Mouse (Mus musculus) hindbrain, embryonic 13.5 days (tissue): ENCODE data around the gene Kcna6. TPM values are rescaled to one million over a fixed set of nuclear protein-coding genes. Genes with fewer than 3 reads are reported as not detected.

ENCODE experiments used
- ATAC-seq: fragments of 200-750 bp; cut with Nextera tagmentation; 2 replicates; pipeline ENCODE4 v1.8.0; 2017; ENCODE audit warnings: moderate TSS enrichment; ENCODE audit not compliant: low FRiP score
- H3K27ac ChIP-seq: fragments of 300-500 bp; sonication (generic); 2 replicates; pipeline ENCODE4 v1.5.1; 2015; ENCODE audit warnings: inconsistent platforms, mild to moderate bottlenecking, moderate library complexity
- H3K27me3 ChIP-seq: fragments of 300-500 bp; sonication (generic); 2 replicates; pipeline ENCODE4 v1.6.1; 2015; ENCODE audit warnings: mild to moderate bottlenecking, inconsistent platforms
- H3K36me3 ChIP-seq: fragments of 300-500 bp; sonication (generic); 2 replicates; pipeline ENCODE4 v1.6.1; 2015; ENCODE audit warnings: mild to moderate bottlenecking, inconsistent platforms
- H3K4me1 ChIP-seq: fragments of 300-500 bp; sonication (generic); replicated peaks from 2 replicates; pipeline ENCODE4 v1.6.1; 2015; ENCODE audit warnings: inconsistent platforms
- H3K4me2 ChIP-seq: fragments of 300-500 bp; sonication (generic); 2 replicates; pipeline ENCODE4 v1.6.1; 2015; ENCODE audit warnings: inconsistent platforms, mild to moderate bottlenecking, moderate library complexity
- H3K4me3 ChIP-seq: fragments of 300-500 bp; sonication (generic); 2 replicates; pipeline ENCODE4 v1.5.1; 2015; ENCODE audit warnings: mild to moderate bottlenecking, inconsistent platforms
- H3K9ac ChIP-seq: fragments of 300-500 bp; sonication (generic); 2 replicates; pipeline ENCODE4 v1.6.1; 2015; ENCODE audit warnings: mild to moderate bottlenecking, inconsistent platforms
- H3K9me3 ChIP-seq: fragments of 300-500 bp; sonication (generic); 2 replicates; pipeline ENCODE4 v1.6.1; 2016; ENCODE audit warnings: inconsistent platforms
- WGBS: fragments of 180-500 bp; shearing (Covaris S2); methylation state at CpG from one replicate; pipeline ENCODE4 v1.1.7; 2015; 5-methylcytosine and 5-hydroxymethylcytosine counted together
- polyA plus RNA-seq: library from polyadenylated mRNA; unstranded; fragments of >200 nt; fragmentation: Nextera tagmentation; extraction: Ambion mirVana; gene quantifications from 2 replicates; pipeline ENCODE4 v1.2.1, GENCODE M21; 2015

Kcna6 gene
- polyA plus RNA-seq, 1 experiment from 2014 or later: 9.7 TPM

DNA sequence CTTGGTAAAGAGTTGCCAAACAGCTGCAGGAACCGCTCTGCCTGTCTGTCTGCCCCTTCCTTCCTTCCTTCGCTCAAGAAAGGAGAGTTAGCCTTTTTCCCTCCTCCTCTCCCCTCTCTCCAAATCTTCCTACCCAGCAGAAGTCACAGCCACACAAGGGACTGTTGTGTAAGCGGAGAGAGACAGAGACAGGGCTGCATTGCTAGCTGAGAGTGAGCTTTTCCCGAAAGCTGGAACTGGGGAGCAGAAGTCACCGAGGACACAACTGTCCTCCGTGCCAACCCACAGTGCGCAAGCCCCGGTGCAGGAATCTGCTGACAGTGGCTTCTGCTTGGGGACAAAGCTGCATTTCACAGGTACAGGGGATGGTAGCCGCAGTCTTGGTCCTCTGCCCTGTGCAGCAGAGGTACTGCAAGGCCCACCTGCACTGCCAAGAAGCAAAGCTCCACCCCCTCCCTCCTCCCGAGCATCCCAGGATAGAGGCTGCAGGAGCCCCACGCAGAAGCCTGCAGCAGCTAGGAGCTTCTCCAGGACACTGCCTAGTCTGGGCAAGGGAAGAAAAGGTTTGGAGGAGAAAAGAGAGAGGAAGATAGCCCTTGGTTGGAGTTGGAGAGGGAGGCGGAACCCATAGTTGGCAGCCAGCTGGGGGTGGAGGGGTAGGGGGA lies 21.9 kb downstream of the Kcna6 start:
- no peak overlapping the region for H3K27ac ChIP-seq
- ATAC-seq: no peak
- 73% methylated on average over 12 of the region's 12 CpGs for whole genome bisulfite sequencing

GRCm38 (mm10) chr6:126712531-126712930 lies 27.9 kb downstream of the Kcna6 start:
- 85% methylated on average over 6 of the region's 6 CpGs for WGBS
- Histone ChIP-seq H3K4me2 (no peak overlapping the region), H3K27me3 (no peaks in the 10 kb centered on the region), H3K9ac (no peak overlapping the region), H3K27ac (no peak overlapping the region), H3K9me3 (no peaks in the 10 kb centered on the region), H3K4me1 (no peaks in the 10 kb centered on the region), H3K36me3 (no peaks in the 10 kb centered on the region), H3K4me3 (no peak overlapping the region)
- no peak for ATAC-seq

More for the DNA sequence above, 21.9 kb downstream of the Kcna6 start:
- H3K36me3 ChIP-seq: no peaks in the 10 kb centered on the region
- H3K9ac ChIP-seq: no peak overlapping the region
- H3K4me3 ChIP-seq: no peak overlapping the region
- H3K27me3 ChIP-seq: 0 out of 2 replicates have a peak, but pooled peaks cover 8% of the 10 kb centered on the region
- H3K4me2 ChIP-seq: no peak overlapping the region
- no peaks in the 10 kb centered on the region for H3K4me1 ChIP-seq
- no peaks in the 10 kb centered on the region for H3K9me3 ChIP-seq

DNA sequence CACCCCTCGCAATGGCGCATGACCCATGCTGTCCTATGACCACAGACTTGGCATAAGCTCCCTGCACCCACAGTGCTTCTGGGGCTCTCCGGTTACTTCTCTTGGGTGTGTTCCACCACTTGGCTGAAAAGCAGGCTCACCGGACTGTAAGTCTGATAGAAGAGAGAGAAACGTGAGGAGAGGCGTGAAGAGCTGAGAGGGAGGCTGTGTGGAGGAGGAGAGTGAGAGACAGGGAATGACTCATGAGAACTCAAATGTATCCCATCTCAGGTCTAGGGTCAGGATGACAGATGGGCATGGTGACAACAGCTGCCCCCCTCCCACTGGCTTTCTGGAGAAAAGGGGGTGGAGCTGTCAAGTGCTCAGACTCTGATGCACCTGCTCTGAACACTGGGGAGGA lies 34.5 kb downstream of the Kcna6 start:
- H3K4me3 ChIP-seq: no peak overlapping the region
- H3K9me3 ChIP-seq: no peaks in the 10 kb centered on the region
- H3K27ac ChIP-seq: no peak overlapping the region
- no peak for ATAC-seq
- WGBS: 76% methylated on average over 6 of the region's 6 CpGs
- peak overlapping the region; percentile 43; the same call in 1 of the 2 replicates for H3K9ac ChIP-seq
- no peak overlapping the region for H3K4me2 ChIP-seq
- H3K4me1 ChIP-seq: peaks cover 21% of the 10 kb centered on the region
- peaks cover 15% of the 10 kb centered on the region; the same call in 1 of the 2 replicates for H3K27me3 ChIP-seq
- H3K36me3 ChIP-seq: no peaks in the 10 kb centered on the region

- 37% methylated on average over 4 of the region's 4 CpGs for WGBS
- Histone ChIP-seq H3K9ac (no peak overlapping the region), H3K9me3 (no peaks in the 10 kb centered on the region), H3K36me3 (no peaks in the 10 kb centered on the region), H3K27me3 (peaks cover 15% of the 10 kb centered on the region; the same call in 1 of the 2 replicates), H3K4me1 (peaks cover 21% of the 10 kb centered on the region), H3K27ac (no peak overlapping the region), H3K4me2 (no peak overlapping the region), H3K4me3 (no peak overlapping the region)
- no peak for ATAC-seq
Observed at GRCm38 (mm10) chr6:126704430-126704829, 36.0 kb downstream of the Kcna6 start.

DNA sequence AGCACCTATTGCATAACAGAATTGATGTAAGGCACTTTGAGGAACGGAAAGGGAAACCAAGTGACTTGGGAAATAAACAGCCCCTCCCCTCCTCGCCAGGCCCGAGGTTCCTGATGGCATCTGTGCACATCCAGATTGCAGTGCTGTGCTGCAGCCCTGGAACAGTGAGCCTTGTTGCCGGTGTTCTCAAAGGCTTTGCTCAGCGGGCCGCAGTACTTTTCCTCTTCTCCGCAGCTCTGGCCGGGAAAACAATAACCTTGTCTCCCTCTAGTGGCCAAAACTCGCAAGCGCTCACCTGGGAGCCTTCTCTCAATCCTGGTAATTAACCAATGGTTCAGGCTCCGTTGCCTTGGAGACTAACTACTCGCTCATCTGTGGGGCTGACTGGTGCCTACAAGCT lies 38.4 kb downstream of the Kcna6 start:
- Histone ChIP-seq H3K9me3 (no peaks in the 10 kb centered on the region), H3K27me3 (peaks cover 15% of the 10 kb centered on the region; the same call in 1 of the 2 replicates), H3K27ac (peak overlapping the region; percentile 10; the same call in 1 of the 2 replicates), H3K9ac (0 out of 2 replicates have a peak overlapping the region, but pooled peaks have one; percentile 49), H3K4me2 (0 out of 2 replicates have a peak overlapping the region, but pooled peaks have one; percentile 34), H3K36me3 (no peaks in the 10 kb centered on the region), H3K4me1 (peaks cover 21% of the 10 kb centered on the region), H3K4me3 (no peak overlapping the region)
- 5% methylated on average over 12 of the region's 12 CpGs for WGBS
- ATAC-seq: peak; percentile 83

DNA sequence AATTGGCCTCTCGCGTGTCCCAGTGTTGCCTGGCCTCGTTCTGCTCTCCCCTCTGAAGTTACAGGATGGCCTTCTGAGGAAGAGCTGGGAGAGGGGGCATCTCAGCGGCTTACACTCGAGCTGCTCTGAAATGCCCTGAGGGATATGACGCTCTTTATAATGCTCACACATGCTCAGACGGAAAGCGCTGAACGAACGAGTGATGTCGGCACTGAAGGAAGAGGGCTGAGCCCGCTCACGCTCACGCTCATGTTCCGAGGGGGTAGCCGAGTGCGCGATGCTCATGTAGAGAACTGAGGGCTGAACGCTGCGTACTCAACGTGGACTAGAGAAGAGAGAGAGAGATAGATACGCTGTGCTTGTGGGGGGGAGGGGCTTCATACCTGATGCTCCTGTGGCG lies 39.3 kb downstream of the Kcna6 start:
- H3K36me3 ChIP-seq: no peaks in the 10 kb centered on the region
- no peaks in the 10 kb centered on the region for H3K9me3 ChIP-seq
- peaks cover 15% of the 10 kb centered on the region; the same call in 1 of the 2 replicates for H3K27me3 ChIP-seq
- no peak overlapping the region for H3K27ac ChIP-seq
- H3K4me2 ChIP-seq: no peak overlapping the region
- no peak overlapping the region for H3K9ac ChIP-seq
- peaks cover 21% of the 10 kb centered on the region for H3K4me1 ChIP-seq
- ATAC-seq: 0 out of 2 replicates have a peak, but pooled peaks have one; percentile 26
- H3K4me3 ChIP-seq: no peak overlapping the region
- 76% methylated on average over 23 of the region's 23 CpGs for WGBS

DNA sequence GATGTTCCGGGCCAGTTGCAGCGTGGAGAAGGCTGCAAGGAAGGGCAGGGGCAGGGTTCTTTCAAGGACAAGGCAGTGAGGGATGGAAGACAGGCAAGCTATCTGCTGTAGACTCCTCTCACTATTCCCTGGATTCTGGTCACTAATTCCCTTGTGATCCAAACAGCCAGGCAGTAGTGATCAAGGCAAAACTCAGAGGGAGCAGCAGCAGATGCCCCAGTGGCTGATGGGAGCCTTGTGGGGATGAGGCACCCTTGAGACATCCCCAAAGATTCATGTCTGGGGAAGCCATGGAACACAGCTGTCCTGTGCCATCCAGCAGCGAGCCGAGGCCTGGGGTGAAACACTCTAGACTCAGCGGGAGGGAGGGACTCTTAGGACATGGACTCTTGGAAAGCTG lies 40.5 kb downstream of the Kcna6 start:
- no peak overlapping the region for H3K4me3 ChIP-seq
- H3K27ac ChIP-seq: no peak overlapping the region
- H3K9ac ChIP-seq: no peak overlapping the region
- H3K4me1 ChIP-seq: peaks cover 21% of the 10 kb centered on the region
- H3K36me3 ChIP-seq: no peaks in the 10 kb centered on the region
- no peak overlapping the region for H3K4me2 ChIP-seq
- 74% methylated on average over 5 of the region's 5 CpGs for WGBS
- peaks cover 15% of the 10 kb centered on the region; the same call in 1 of the 2 replicates for H3K27me3 ChIP-seq
- ATAC-seq: no peak
- no peaks in the 10 kb centered on the region for H3K9me3 ChIP-seq

GRCm38 (mm10) chr6:126687120-126687519 lies 53.4 kb downstream of the Kcna6 start:
- Histone ChIP-seq H3K36me3 (no peaks in the 10 kb centered on the region), H3K9ac (no peak overlapping the region), H3K4me2 (no peak overlapping the region), H3K4me1 (no peaks in the 10 kb centered on the region), H3K27me3 (no peaks in the 10 kb centered on the region), H3K27ac (no peak overlapping the region), H3K4me3 (no peak overlapping the region), H3K9me3 (no peaks in the 10 kb centered on the region)
- ATAC-seq: no peak
- 80% methylated on average over 4 of the region's 4 CpGs for WGBS

GRCm38 (mm10) chr6:126685135-126685534 lies 55.3 kb downstream of the Kcna6 start:
- no peak for ATAC-seq
- Histone ChIP-seq H3K4me3 (no peak overlapping the region), H3K9me3 (no peaks in the 10 kb centered on the region), H3K27ac (no peak overlapping the region), H3K36me3 (no peaks in the 10 kb centered on the region), H3K9ac (no peak overlapping the region), H3K4me1 (no peaks in the 10 kb centered on the region), H3K4me2 (no peak overlapping the region), H3K27me3 (no peaks in the 10 kb centered on the region)
- 70% methylated on average over 3 of the region's 3 CpGs for WGBS

DNA sequence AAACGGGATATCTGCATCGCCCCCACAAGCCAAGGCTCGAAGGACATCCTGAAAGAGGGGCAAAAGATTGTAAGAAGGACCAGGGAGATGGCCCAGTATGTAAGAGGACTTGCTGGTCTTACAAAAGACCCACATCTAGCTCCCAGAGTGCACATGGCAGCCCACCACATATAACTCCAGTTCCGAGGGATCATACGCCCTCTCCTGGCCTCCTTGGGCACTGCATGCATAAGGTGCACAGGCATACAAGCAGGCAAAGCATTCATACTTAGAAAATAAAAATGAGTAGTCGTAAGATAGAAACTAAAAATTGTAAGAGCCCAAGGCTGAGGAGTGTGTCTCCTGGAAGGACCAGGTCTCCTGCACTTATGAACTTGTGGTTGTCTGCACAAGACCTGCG lies 61.5 kb downstream of the Kcna6 start:
- no peak overlapping the region for H3K4me2 ChIP-seq
- no peaks in the 10 kb centered on the region for H3K4me1 ChIP-seq
- no peak overlapping the region for H3K4me3 ChIP-seq
- H3K9ac ChIP-seq: no peak overlapping the region
- H3K9me3 ChIP-seq: no peaks in the 10 kb centered on the region
- 0 out of 2 replicates have a peak, but pooled peaks cover 3% of the 10 kb centered on the region for H3K27me3 ChIP-seq
- no peaks in the 10 kb centered on the region for H3K36me3 ChIP-seq
- WGBS: 71% methylated on average over 7 of the region's 7 CpGs
- no peak for ATAC-seq
- no peak overlapping the region for H3K27ac ChIP-seq

GRCm38 (mm10) chr6:126667001-126667400 lies 73.5 kb downstream of the Kcna6 start:
- H3K36me3 ChIP-seq: no peaks in the 10 kb centered on the region
- WGBS: 91% methylated on average over 5 of the region's 5 CpGs
- no peaks in the 10 kb centered on the region for H3K4me1 ChIP-seq
- no peak overlapping the region for H3K4me2 ChIP-seq
- no peaks in the 10 kb centered on the region for H3K9me3 ChIP-seq
- H3K27ac ChIP-seq: no peak overlapping the region
- H3K27me3 ChIP-seq: peaks cover 9% of the 10 kb centered on the region
- H3K4me3 ChIP-seq: no peak overlapping the region
- H3K9ac ChIP-seq: no peak overlapping the region
- ATAC-seq: no peak

DNA sequence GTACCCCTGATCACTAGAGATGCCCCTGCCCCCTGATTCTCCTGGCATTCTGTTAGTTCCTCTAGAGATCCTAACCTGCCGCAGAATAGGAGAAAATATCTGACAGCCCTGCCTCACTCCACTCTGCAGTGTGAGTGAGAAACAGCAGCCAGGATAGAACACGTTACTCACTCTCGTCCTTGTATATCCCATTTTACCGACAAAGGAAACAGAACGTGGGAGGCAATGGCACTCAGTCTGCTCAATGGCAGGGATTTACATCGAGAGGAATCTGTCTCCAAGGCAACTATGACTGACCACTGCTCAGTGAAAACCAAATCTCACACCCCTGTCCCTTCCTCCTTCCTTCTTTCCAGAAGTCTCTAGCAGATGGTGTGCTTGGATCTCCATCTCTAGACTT lies 74.4 kb downstream of the Kcna6 start:
- H3K36me3 ChIP-seq: no peaks in the 10 kb centered on the region
- no peak overlapping the region for H3K27ac ChIP-seq
- H3K4me2 ChIP-seq: no peak overlapping the region
- ATAC-seq: no peak
- peaks cover 9% of the 10 kb centered on the region for H3K27me3 ChIP-seq
- H3K9me3 ChIP-seq: no peaks in the 10 kb centered on the region
- no peak overlapping the region for H3K4me3 ChIP-seq
- no peaks in the 10 kb centered on the region for H3K4me1 ChIP-seq
- H3K9ac ChIP-seq: no peak overlapping the region
- WGBS: 46% methylated on average over 6 of the region's 6 CpGs

DNA sequence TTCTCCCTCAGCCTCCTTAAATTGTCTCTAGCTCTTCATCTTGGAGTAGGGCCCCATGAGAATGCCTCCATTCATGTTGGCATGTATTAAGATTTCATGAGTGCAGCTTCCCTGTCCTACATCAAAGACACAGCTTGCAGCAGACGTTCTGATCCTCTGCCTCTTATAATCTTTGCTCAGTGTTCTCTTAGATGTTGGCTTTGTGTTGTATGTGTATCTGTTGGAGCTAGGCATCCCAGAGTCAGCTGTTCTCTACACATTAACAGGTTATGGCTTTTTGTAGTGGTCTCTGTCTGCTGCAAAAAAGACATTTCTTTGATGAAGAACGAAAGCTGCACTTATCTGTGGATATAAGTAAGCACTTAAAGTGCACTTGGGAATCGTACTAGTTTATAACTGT lies 75.9 kb downstream of the Kcna6 start:
- Histone ChIP-seq H3K9me3 (no peaks in the 10 kb centered on the region), H3K27ac (no peak overlapping the region), H3K4me3 (no peak overlapping the region), H3K9ac (no peak overlapping the region), H3K27me3 (peaks cover 9% of the 10 kb centered on the region), H3K4me2 (no peak overlapping the region), H3K36me3 (no peaks in the 10 kb centered on the region), H3K4me1 (no peaks in the 10 kb centered on the region)
- 79% methylated on average over 3 of the region's 3 CpGs for WGBS
- ATAC-seq: no peak
